Mouse (Mus musculus) hindbrain, embryonic 15.5 days (tissue): ENCODE results near the gene Slc6a17. TPM values are rescaled to one million over a fixed set of nuclear protein-coding genes. Genes with fewer than 3 reads are reported as not detected.

ENCODE experiments used
- ATAC-seq: fragments of 200-750 bp; cut with Nextera tagmentation; 2 replicates; pipeline ENCODE4 v1.8.0; 2017; ENCODE audit warnings: low read depth, moderate number of reproducible peaks, moderate TSS enrichment; ENCODE audit not compliant: low FRiP score
- H3K27ac ChIP-seq: fragments of 300-500 bp; sonication (generic); replicated peaks from 2 replicates; pipeline ENCODE4 v1.5.1; 2015; ENCODE audit warnings: mild to moderate bottlenecking, inconsistent platforms
- H3K27me3 ChIP-seq: fragments of 300-500 bp; sonication (generic); 2 replicates; pipeline ENCODE4 v1.6.1; 2015; ENCODE audit warnings: control low read depth, inconsistent platforms
- H3K36me3 ChIP-seq: fragments of 300-500 bp; sonication (generic); 2 replicates; pipeline ENCODE4 v1.6.1; 2015; ENCODE audit warnings: control low read depth, inconsistent platforms
- H3K4me1 ChIP-seq: fragments of 300-500 bp; sonication (generic); replicated peaks from 2 replicates; pipeline ENCODE4 v1.6.1; 2015; ENCODE audit warnings: control low read depth, inconsistent platforms
- H3K4me2 ChIP-seq: fragments of 300-500 bp; sonication (generic); 2 replicates; pipeline ENCODE4 v1.6.1; 2015; ENCODE audit warnings: moderate library complexity, mild to moderate bottlenecking, inconsistent platforms
- H3K4me3 ChIP-seq: fragments of 300-500 bp; sonication (generic); 2 replicates; pipeline ENCODE4 v1.5.1; 2015; ENCODE audit warnings: mild to moderate bottlenecking, inconsistent platforms
- H3K9ac ChIP-seq: fragments of 300-500 bp; sonication (generic); 2 replicates; pipeline ENCODE4 v1.6.1; 2015; ENCODE audit warnings: inconsistent platforms
- H3K9me3 ChIP-seq: fragments of 300-500 bp; sonication (generic); 2 replicates; pipeline ENCODE4 v1.6.1; 2016; ENCODE audit warnings: control low read depth, inconsistent platforms
- WGBS: fragments of 180-500 bp; shearing (Covaris S2); methylation state at CpG from one replicate; pipeline ENCODE4 v1.1.7; 2015; 5-methylcytosine and 5-hydroxymethylcytosine counted together
- polyA plus RNA-seq: library from polyadenylated mRNA; unstranded; fragments of >200 nt; fragmentation: Nextera tagmentation; extraction: Ambion mirVana; gene quantifications from 2 replicates; pipeline ENCODE4 v1.2.1, GENCODE M21; 2015

Gene Slc6a17
- polyA plus RNA-seq, 1 experiment from 2014 or later: 19.7 TPM

DNA sequence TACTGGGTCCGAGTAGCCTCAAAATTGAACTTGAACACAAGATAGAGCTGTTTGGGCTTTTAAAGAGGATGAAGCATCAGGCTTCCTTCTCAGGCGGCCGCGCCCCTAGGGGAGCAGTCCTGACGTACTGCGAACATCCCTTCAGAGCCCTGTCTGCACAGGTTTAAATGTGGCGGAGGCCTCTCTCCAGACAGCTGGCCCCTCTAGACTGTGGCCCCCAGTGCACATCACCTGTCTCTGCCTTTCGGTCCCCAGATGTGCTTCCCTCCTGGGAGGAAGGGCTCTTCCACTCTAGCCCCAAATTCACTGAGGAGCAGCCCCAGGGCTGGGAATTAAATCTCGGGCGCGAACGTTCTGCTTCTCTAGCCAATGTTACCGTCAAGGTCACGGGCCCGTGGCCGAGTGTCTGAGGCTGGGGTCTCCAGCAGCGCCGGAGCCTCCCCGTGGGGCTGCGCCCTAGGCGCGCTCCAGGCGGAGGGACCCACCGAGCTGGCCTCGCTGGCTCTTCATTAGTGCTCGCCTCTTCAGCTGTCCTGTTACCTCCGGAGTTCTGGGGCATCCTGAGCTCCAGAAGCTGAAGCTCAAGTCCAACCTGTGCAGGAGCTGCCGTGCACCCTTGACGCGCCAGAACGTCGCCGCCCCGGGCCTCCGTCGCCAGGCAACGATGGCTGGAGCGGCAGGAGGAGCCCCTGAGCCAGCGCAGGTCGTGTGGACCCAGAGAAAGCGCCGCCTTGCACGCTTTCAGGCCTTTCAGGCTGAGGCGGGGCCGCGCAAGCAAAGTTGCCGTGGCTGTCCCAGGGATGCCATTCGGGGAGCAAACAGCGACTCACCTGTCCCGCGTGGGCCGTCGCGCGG lies 815 bp downstream of the Slc6a17 start:
- 4% methylated on average over 55 of the region's 55 CpGs for WGBS
- H3K27me3 ChIP-seq: peaks cover 23% of the 10 kb centered on the region
- H3K4me3 ChIP-seq: peak overlapping the region; percentile 61
- peak; percentile 77 for ATAC-seq
- peaks cover 30% of the 10 kb centered on the region for H3K4me1 ChIP-seq
- H3K4me2 ChIP-seq: peak overlapping the region; percentile 86
- H3K27ac ChIP-seq: peak overlapping the region; percentile 80
- peak overlapping the region; percentile 56 for H3K9ac ChIP-seq
- H3K9me3 ChIP-seq: no peaks in the 10 kb centered on the region
- H3K36me3 ChIP-seq: no peaks in the 10 kb centered on the region

- Histone ChIP-seq H3K9me3 (no peaks in the 10 kb centered on the region), H3K9ac (no peak overlapping the region), H3K27me3 (peaks cover 23% of the 10 kb centered on the region), H3K4me1 (peaks cover 30% of the 10 kb centered on the region), H3K27ac (no peak overlapping the region), H3K36me3 (no peaks in the 10 kb centered on the region), H3K4me2 (peak overlapping the region; percentile 86), H3K4me3 (peak overlapping the region; percentile 61; the same call in 1 of the 2 replicates)
- no peak for ATAC-seq
- 81% methylated on average over 4 of the region's 4 CpGs for WGBS
These were observed 1.8 kb downstream of the Slc6a17 start for GRCm38 (mm10) chr3:107515989-107516388.

DNA sequence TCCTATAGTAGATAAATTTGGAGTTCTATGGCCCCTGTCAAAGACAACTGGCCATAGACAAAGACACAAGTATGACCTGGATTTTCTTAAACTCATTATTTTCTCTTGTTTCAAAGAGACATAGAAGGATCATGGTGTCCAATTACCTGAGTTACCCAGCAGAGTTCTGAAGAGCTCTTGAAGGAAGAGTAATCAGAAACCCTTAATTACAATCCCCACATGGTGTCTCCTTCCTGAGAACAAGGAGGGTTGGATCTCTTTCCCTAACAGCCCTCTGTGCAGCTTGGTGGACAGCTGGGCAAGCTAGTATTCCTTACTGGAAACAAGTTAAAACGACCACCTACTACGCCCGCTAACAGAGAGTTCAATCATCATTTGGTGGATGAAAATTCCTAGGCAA lies 6.4 kb downstream of the Slc6a17 start:
- no peaks in the 10 kb centered on the region for H3K36me3 ChIP-seq
- H3K9me3 ChIP-seq: no peaks in the 10 kb centered on the region
- no peak overlapping the region for H3K9ac ChIP-seq
- 87% methylated on average over 3 of the region's 3 CpGs for WGBS
- no peak for ATAC-seq
- H3K4me1 ChIP-seq: peaks cover 19% of the 10 kb centered on the region
- no peak overlapping the region for H3K27ac ChIP-seq
- H3K27me3 ChIP-seq: peaks cover 7% of the 10 kb centered on the region
- H3K4me3 ChIP-seq: no peak overlapping the region
- H3K4me2 ChIP-seq: no peak overlapping the region

GRCm38 (mm10) chr3:107508696-107509095 lies 9.1 kb downstream of the Slc6a17 start:
- no peak for ATAC-seq
- H3K27ac ChIP-seq: no peak overlapping the region
- H3K4me2 ChIP-seq: no peak overlapping the region
- H3K9ac ChIP-seq: no peak overlapping the region
- no peaks in the 10 kb centered on the region for H3K9me3 ChIP-seq
- no peaks in the 10 kb centered on the region for H3K27me3 ChIP-seq
- no peak overlapping the region for H3K4me3 ChIP-seq
- no peaks in the 10 kb centered on the region for H3K36me3 ChIP-seq
- 74% methylated on average over 8 of the region's 8 CpGs for WGBS
- peaks cover 22% of the 10 kb centered on the region for H3K4me1 ChIP-seq

- Histone ChIP-seq H3K9me3 (no peaks in the 10 kb centered on the region), H3K36me3 (no peaks in the 10 kb centered on the region), H3K9ac (no peak overlapping the region), H3K27ac (no peak overlapping the region), H3K4me1 (peaks cover 18% of the 10 kb centered on the region), H3K27me3 (no peaks in the 10 kb centered on the region), H3K4me3 (no peak overlapping the region), H3K4me2 (no peak overlapping the region)
- 92% methylated on average over 9 of the region's 9 CpGs for WGBS
- no peak for ATAC-seq
These were observed 9.9 kb downstream of the Slc6a17 start for GRCm38 (mm10) chr3:107507966-107508365.

DNA sequence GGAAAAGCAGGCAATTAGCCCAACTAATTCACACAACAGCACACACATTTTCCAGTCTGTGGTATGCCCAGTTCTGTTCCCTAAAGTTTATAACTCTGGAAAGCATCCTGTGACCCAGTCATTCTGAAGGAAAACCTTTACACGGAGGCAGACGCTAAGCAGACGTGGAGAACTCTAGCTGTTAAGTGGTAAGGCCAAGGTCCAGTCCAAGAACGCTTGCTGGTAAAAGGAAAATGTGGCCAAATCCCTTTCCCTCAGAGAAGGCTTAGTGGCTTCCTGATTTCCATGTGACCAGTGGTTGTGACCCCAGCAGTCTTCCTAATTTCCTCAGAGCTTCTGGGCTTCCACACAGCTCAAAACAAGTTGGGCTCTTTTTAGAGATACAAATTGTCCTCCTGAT lies 11.3 kb downstream of the Slc6a17 start:
- Histone ChIP-seq H3K4me3 (no peak overlapping the region), H3K4me1 (peaks cover 32% of the 10 kb centered on the region), H3K9ac (no peak overlapping the region), H3K36me3 (no peaks in the 10 kb centered on the region), H3K27me3 (no peaks in the 10 kb centered on the region), H3K9me3 (no peaks in the 10 kb centered on the region), H3K27ac (no peak overlapping the region; the same call in 1 of the 2 replicates), H3K4me2 (no peak overlapping the region)
- ATAC-seq: no peak
- WGBS: 58% methylated on average over 4 of the region's 4 CpGs

DNA sequence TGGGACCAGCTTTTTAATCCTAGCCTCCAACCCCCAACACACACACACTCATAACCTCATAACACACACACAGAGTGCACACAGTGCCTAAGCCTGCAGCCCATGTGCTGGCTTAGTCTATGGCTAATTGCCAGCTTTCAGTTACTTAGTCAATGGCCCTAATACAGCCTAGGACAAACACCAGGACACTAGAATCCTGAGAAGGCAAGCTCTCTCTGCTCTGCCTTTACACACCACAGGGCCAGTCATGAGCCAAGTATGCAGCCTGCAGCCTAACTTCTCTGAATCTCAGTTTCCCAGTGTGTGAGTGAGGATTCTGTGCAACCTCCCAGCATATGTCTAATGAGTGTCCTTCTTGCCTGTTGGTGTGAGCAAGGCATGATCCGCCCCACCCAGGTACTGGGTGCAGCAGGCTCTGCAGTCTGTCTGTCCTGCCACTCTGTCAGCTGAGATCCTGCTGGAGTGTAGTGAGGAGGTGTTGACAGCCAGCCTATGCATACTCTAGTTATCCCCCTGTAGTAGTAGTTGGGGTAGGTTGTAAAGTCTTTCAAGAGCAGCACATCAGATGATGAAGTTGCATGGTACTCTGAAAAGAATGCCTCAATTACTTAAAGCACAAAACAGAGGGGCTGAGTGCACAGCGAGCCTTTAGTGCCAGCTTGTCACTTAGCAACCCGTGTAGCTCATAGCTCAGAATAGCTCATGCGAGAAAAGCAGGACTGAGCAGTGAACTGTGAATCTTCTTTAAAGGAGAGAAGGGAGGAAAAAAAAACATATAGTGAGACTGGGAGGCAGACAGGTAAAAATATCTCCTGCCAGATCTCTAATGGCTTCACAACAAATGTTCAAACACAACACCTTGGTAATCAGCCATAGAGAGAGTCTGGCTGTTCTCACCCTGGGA lies 12.1 kb downstream of the Slc6a17 start:
- H3K27ac ChIP-seq: peak overlapping the region; percentile 51
- peaks cover 40% of the 10 kb centered on the region for H3K4me1 ChIP-seq
- H3K4me2 ChIP-seq: no peak overlapping the region
- H3K27me3 ChIP-seq: no peaks in the 10 kb centered on the region
- H3K4me3 ChIP-seq: no peak overlapping the region
- ATAC-seq: peak; percentile 37; the same call in 1 of the 2 replicates
- no peak overlapping the region for H3K9ac ChIP-seq
- H3K36me3 ChIP-seq: no peaks in the 10 kb centered on the region
- H3K9me3 ChIP-seq: no peaks in the 10 kb centered on the region
- WGBS: 27% methylated on average over 4 of the region's 4 CpGs

DNA sequence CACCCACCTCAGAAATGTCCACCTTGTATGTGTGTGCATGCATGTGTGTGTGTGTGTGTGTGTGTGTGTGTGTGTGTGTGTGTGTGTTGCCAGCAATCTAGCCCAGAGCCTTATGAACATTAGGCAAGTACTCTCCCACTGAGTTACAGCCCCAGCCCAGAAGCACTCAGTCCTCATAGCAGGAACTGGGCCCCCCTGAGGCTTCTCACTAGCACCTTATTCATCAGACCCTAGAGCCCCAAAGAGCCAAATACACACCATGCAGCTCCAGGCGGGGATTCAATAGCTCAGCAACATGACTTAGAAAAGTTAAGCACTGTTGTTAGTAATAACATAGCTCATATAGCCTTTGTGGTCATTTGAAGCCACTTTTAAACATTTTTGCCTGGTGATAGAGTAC lies 13.3 kb downstream of the Slc6a17 start:
- no peak overlapping the region for H3K27ac ChIP-seq
- no peak overlapping the region for H3K4me2 ChIP-seq
- H3K27me3 ChIP-seq: no peaks in the 10 kb centered on the region
- peaks cover 41% of the 10 kb centered on the region for H3K4me1 ChIP-seq
- no peak for ATAC-seq
- no peaks in the 10 kb centered on the region for H3K9me3 ChIP-seq
- 55% methylated on average over 1 of the region's 1 CpGs for WGBS
- H3K9ac ChIP-seq: no peak overlapping the region
- H3K36me3 ChIP-seq: no peaks in the 10 kb centered on the region
- no peak overlapping the region for H3K4me3 ChIP-seq

DNA sequence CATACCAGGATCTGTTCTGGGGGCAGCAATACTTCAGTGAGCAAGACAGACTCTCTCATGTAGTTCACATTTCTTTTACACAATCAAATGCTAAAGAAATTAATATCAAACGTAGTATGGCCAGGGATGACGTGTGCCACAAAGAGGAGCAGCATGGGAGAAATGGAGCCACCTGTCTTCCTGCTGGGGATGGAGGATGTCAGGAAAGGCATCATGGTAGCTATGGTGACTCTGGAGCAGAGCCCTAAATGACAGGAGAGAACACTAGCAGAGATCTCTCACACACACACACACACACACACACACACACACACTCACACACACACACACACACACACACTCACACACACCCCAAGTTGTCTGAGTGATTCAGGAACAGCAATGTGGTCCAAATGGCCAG lies 14.1 kb downstream of the Slc6a17 start:
- ATAC-seq: no peak
- WGBS: 56% methylated on average over 2 of the region's 2 CpGs
- no peak overlapping the region for H3K9ac ChIP-seq
- no peaks in the 10 kb centered on the region for H3K27me3 ChIP-seq
- no peak overlapping the region for H3K27ac ChIP-seq
- H3K4me1 ChIP-seq: peaks cover 41% of the 10 kb centered on the region
- peaks cover 5% of the 10 kb centered on the region; the same call in 1 of the 2 replicates for H3K36me3 ChIP-seq
- H3K4me2 ChIP-seq: no peak overlapping the region
- no peaks in the 10 kb centered on the region for H3K9me3 ChIP-seq
- H3K4me3 ChIP-seq: no peak overlapping the region

GRCm38 (mm10) chr3:107501702-107502151 lies 16.1 kb downstream of the Slc6a17 start:
- H3K4me2 ChIP-seq: no peak overlapping the region
- no peak overlapping the region for H3K4me3 ChIP-seq
- 32% methylated on average over 7 of the region's 7 CpGs for WGBS
- H3K36me3 ChIP-seq: peaks cover 7% of the 10 kb centered on the region; the same call in 1 of the 2 replicates
- H3K27ac ChIP-seq: peak overlapping the region; percentile 63
- H3K9me3 ChIP-seq: no peaks in the 10 kb centered on the region
- ATAC-seq: peak; percentile 52; the same call in 1 of the 2 replicates
- H3K9ac ChIP-seq: no peak overlapping the region
- no peaks in the 10 kb centered on the region for H3K27me3 ChIP-seq
- H3K4me1 ChIP-seq: peaks cover 45% of the 10 kb centered on the region

DNA sequence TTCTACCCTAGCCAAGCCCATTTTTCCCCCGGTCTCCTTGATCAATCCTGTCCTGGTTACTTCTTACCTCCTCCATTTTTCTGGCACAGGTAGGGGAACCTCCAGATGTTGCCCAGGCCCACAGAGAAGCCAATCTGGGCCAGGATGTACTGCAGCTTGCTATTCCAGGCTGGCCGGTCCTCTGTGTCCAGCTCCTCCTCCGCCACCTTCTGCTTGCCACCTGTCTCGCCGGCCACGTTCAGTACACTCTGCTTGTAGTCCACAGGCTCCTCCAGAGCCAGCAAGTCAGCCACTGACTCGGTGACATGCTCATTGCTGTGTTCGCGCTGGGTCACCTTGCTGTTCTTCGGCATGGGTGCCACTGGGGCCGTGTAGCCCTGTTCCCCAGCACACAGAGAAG lies 17.5 kb downstream of the Slc6a17 start:
- WGBS: 90% methylated on average over 11 of the region's 11 CpGs

More for the DNA sequence above, 17.5 kb downstream of the Slc6a17 start:
- Histone ChIP-seq H3K9ac (no peak overlapping the region), H3K4me1 (peaks cover 44% of the 10 kb centered on the region), H3K4me2 (no peak overlapping the region), H3K27me3 (no peaks in the 10 kb centered on the region), H3K27ac (no peak overlapping the region), H3K9me3 (no peaks in the 10 kb centered on the region), H3K36me3 (peaks cover 10% of the 10 kb centered on the region; the same call in 1 of the 2 replicates), H3K4me3 (no peak overlapping the region)
- ATAC-seq: no peak
